Mouse (Mus musculus): ENCODE data around the gene Aagab. TPM values are rescaled to one million over a fixed set of nuclear protein-coding genes. Genes with fewer than 3 reads are reported as not detected.

Aagab gene
- polyA plus RNA-seq, 1 experiment from 2014 or later: 27.8 TPM

DNA sequence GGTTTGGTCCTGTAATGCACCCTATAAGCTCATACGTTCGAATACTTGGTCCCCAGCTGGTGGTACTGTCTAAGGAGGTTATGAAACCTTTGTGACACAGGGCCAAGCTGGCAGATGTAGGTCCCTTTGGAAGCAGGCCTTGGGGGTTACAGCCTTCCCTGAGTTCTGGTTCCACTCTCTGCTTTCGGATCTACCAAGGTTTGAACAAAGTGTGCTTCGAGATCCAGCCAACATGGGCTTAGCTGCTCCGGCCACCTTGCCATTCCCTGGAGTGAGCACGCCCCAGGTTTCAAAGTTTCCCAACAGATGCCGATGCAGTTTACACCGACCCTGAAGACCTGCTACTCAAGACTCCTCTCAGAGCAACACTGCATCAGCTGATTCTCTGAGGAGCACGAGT, 56.0 kb downstream of the Aagab start:
- H3K4me3 ChIP-seq: no peak overlapping the region
- H3K9me3 ChIP-seq: no peaks in the 10 kb centered on the region
- 93% methylated on average over 9 of the region's 9 CpGs for whole genome bisulfite sequencing
- H3K36me3 ChIP-seq: peaks cover 81% of the 10 kb centered on the region
- no peak for DNase-seq (ENCODE audit: low spot score)
- 0 out of 2 replicates have a peak overlapping the region, but pooled peaks have one; percentile 38 for H3K27ac ChIP-seq
- no peaks in the 10 kb centered on the region for H3K27me3 ChIP-seq (ENCODE audit: insufficient read depth, poor library complexity, severe bottlenecking)
- peaks cover 53% of the 10 kb centered on the region for H3K4me1 ChIP-seq

- H3K36me3 ChIP-seq: peaks cover 81% of the 10 kb centered on the region
- H3K27me3 ChIP-seq (ENCODE audit: insufficient read depth, poor library complexity, severe bottlenecking): no peaks in the 10 kb centered on the region
- no peak for DNase-seq (ENCODE audit: low spot score)
- H3K9me3 ChIP-seq: no peaks in the 10 kb centered on the region
- 95% methylated on average over 5 of the region's 5 CpGs for WGBS
- H3K4me1 ChIP-seq: peaks cover 54% of the 10 kb centered on the region
- H3K4me3 ChIP-seq: no peak overlapping the region
- no peak overlapping the region for H3K27ac ChIP-seq
These were observed 56.5 kb downstream of the Aagab start for GRCm38 (mm10) chr9:63658970-63659371.

DNA sequence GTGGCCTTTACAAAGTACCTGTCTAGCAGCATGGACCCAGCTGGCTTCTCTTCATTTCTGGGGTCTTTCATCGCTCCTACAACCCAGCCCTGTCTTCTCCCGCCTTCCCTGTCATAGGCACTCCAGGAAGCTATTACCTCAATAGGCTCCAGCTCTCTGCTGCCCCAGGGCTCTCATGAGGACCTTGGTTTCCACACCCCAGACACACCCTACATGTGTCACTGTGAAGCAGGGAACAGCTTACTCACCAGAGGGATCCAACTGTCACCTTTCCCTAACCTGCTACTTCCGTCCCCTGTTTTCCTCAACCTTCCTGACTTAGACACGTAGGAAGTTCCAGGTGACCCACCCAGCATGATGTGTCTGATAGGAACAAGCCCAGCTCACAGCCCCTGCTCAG, 57.6 kb downstream of the Aagab start:
- Histone ChIP-seq H3K9me3 (no peaks in the 10 kb centered on the region), H3K27me3 (ENCODE audit: insufficient read depth, poor library complexity, severe bottlenecking) (no peaks in the 10 kb centered on the region), H3K4me1 (peaks cover 52% of the 10 kb centered on the region), H3K36me3 (peaks cover 79% of the 10 kb centered on the region), H3K4me3 (no peak overlapping the region), H3K27ac (no peak overlapping the region)
- DNase-seq (ENCODE audit: low spot score): no peak
- 92% methylated on average over 4 of the region's 4 CpGs for WGBS

DNA sequence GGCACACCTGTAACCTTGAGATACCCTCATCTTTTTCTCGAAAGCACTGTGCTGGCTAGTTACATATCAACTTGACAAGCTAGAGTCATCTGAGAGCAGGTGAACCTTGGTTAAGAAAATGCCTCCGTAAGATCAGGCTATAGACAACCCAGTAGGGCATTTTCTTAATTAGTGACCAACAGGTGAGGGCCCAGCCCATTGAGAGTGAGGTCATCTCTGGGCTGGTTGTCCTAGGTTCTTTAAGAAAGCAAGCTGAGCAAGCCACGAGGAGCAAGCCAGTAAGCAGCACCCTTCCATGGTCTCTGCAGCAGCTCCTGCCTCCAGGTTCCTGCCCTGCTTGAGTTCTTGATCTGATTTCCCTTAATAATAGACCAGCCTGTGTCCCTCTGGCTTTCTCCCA, 58.2 kb downstream of the Aagab start:
- Histone ChIP-seq H3K4me1 (peaks cover 52% of the 10 kb centered on the region), H3K27me3 (ENCODE audit: insufficient read depth, poor library complexity, severe bottlenecking) (no peaks in the 10 kb centered on the region), H3K4me3 (no peak overlapping the region), H3K27ac (no peak overlapping the region), H3K9me3 (no peaks in the 10 kb centered on the region), H3K36me3 (peaks cover 77% of the 10 kb centered on the region)
- 91% methylated on average over 3 of the region's 3 CpGs for WGBS
- no peak for DNase-seq (ENCODE audit: low spot score)

DNA sequence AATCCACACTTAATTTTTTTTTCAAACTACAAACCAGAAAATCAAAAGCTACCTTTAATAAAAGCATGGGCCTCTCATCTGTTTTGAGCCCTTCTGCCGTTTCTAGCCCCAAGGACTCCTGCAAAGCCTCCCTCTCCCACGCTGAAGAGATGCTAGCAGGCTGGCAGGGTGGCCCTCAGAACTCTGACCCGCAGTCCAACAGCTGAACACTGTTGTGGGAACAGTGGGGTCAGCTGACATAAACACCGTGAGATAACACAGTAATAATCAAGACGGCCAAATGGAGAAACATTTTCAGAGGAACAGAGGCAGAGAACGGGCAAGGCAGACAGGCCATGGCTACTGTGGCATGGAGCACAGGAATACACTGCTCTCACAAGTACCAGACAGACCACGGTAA, 60.3 kb downstream of the Aagab start:
- Histone ChIP-seq H3K9me3 (no peaks in the 10 kb centered on the region), H3K27me3 (ENCODE audit: insufficient read depth, poor library complexity, severe bottlenecking) (no peaks in the 10 kb centered on the region), H3K36me3 (peaks cover 88% of the 10 kb centered on the region), H3K4me3 (no peak overlapping the region), H3K4me1 (peaks cover 52% of the 10 kb centered on the region), H3K27ac (no peak overlapping the region)
- WGBS: 62% methylated on average over 7 of the region's 7 CpGs
- DNase-seq (ENCODE audit: low spot score): no peak

- H3K27me3 ChIP-seq (ENCODE audit: insufficient read depth, poor library complexity, severe bottlenecking): no peaks in the 10 kb centered on the region
- H3K9me3 ChIP-seq: no peaks in the 10 kb centered on the region
- H3K4me1 ChIP-seq: peaks cover 53% of the 10 kb centered on the region
- no peak overlapping the region for H3K4me3 ChIP-seq
- peaks cover 87% of the 10 kb centered on the region for H3K36me3 ChIP-seq
- no peak for DNase-seq (ENCODE audit: low spot score)
- no peak overlapping the region for H3K27ac ChIP-seq
- WGBS: 49% methylated on average over 10 of the region's 10 CpGs
These were observed 60.8 kb downstream of the Aagab start for GRCm38 (mm10) chr9:63663222-63663621.

- Histone ChIP-seq H3K36me3 (peaks cover 77% of the 10 kb centered on the region), H3K4me1 (peaks cover 64% of the 10 kb centered on the region), H3K27me3 (ENCODE audit: insufficient read depth, poor library complexity, severe bottlenecking) (no peaks in the 10 kb centered on the region), H3K27ac (no peak overlapping the region), H3K4me3 (no peak overlapping the region), H3K9me3 (no peaks in the 10 kb centered on the region)
- 79% methylated on average over 2 of the region's 2 CpGs for WGBS
- no peak for DNase-seq (ENCODE audit: low spot score)
These were observed 61.9 kb downstream of the Aagab start for GRCm38 (mm10) chr9:63664300-63664745.

DNA sequence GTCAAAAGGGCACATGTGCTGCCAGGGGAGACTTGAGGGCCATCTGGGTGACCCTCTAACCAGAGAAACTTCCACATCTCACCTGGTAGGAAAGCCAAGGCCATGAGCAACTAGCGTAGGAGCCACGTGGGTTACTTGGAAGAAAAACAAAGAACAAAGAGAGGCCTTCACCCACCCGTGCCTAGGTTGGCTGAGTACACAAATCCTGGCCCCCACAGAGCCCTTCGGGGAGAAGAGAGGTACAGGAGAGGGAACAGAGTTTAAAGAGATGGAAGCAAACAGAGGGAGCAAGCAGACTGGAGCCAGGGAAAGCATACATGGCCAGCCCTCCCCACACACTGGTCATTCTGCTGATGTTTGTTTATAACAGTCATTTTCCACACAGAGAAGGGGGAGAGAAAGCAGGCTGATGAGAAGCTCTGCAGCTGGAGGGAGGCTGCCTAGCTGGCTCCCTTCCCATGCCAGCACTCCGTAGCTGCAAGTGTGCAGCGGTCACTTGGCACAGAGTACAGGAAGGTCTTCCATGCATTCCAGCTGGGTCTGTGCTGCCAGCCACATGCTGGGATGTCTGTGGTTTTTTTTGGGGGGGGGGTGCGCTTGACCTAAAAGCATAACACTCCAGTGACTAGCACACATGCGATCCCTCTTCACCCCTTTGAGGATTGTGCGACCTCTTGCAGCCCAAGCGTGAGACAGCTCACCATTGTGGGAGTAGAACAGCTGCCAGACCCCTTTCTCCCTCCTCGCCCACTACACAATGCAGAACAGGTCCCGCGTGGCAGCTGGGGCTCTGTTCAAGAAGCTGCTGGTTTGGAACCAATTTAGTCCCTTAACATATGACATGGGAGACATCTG, 62.6 kb downstream of the Aagab start:
- 75% methylated on average over 13 of the region's 13 CpGs for WGBS
- Histone ChIP-seq H3K27me3 (ENCODE audit: insufficient read depth, poor library complexity, severe bottlenecking) (no peaks in the 10 kb centered on the region), H3K9me3 (no peaks in the 10 kb centered on the region), H3K27ac (peak overlapping the region; percentile 43; the same call in 1 of the 2 replicates), H3K4me3 (no peak overlapping the region), H3K36me3 (peaks cover 70% of the 10 kb centered on the region), H3K4me1 (peaks cover 68% of the 10 kb centered on the region)
- no peak for DNase-seq (ENCODE audit: low spot score)

DNA sequence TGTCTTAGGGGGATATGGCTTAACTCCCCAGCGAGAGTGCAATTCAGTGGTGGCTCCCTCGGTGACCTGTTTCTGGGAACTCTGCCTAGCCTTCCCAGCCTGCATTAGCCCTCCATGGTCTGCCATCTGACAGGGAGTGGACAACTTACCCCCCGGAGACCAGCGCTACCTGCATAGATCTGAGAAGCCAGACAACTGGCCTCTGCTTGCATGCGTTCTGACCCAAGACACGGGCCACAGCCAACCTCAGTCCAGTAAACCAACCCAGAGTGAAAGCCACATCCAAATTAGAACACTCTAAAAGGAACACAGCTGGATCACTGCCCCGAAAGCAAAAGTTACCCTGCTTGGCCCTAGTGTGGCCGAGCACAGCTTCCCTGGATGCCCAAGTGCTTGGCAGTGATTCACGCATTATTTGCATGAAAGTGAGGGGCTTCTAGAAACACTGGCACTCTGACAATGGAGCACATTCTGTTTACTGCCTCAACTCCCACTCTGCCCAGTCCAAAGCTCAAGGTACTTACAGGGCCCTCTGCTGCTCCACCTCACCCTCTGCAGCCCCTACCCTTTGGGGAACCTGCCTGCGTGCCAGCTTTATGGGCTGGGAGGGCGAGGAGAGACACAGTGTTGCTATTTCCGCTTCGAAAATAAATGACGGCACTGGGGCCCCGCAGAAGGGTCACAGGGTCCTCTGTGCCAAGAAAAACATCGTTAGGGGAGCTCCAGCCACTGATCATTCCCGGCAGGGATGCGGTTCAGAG, 64.3 kb downstream of the Aagab start:
- Histone ChIP-seq H3K27ac (peak overlapping the region; percentile 25), H3K4me3 (no peak overlapping the region), H3K27me3 (ENCODE audit: insufficient read depth, poor library complexity, severe bottlenecking) (no peaks in the 10 kb centered on the region), H3K4me1 (peaks cover 74% of the 10 kb centered on the region), H3K9me3 (no peaks in the 10 kb centered on the region), H3K36me3 (peaks cover 60% of the 10 kb centered on the region)
- DNase-seq (ENCODE audit: low spot score): no peak
- WGBS: 69% methylated on average over 18 of the region's 18 CpGs

GRCm38 (mm10) chr9:63667373-63667724, 64.9 kb downstream of the Aagab start:
- H3K27ac ChIP-seq: peak overlapping the region; percentile 25
- WGBS: 89% methylated on average over 8 of the region's 8 CpGs
- H3K4me3 ChIP-seq: no peak overlapping the region
- no peak for DNase-seq (ENCODE audit: low spot score)
- no peaks in the 10 kb centered on the region for H3K27me3 ChIP-seq (ENCODE audit: insufficient read depth, poor library complexity, severe bottlenecking)
- H3K36me3 ChIP-seq: peaks cover 55% of the 10 kb centered on the region
- peaks cover 80% of the 10 kb centered on the region for H3K4me1 ChIP-seq
- no peaks in the 10 kb centered on the region for H3K9me3 ChIP-seq

- WGBS: 86% methylated on average over 1 of the region's 1 CpGs
- Histone ChIP-seq H3K27ac (0 out of 2 replicates have a peak overlapping the region, but pooled peaks have one; percentile 22), H3K4me3 (no peak overlapping the region), H3K36me3 (peaks cover 45% of the 10 kb centered on the region), H3K27me3 (ENCODE audit: insufficient read depth, poor library complexity, severe bottlenecking) (no peaks in the 10 kb centered on the region), H3K4me1 (peaks cover 82% of the 10 kb centered on the region), H3K9me3 (no peaks in the 10 kb centered on the region)
- DNase-seq (ENCODE audit: low spot score): no peak
These were observed 66.2 kb downstream of the Aagab start for GRCm38 (mm10) chr9:63668621-63669020.

DNA sequence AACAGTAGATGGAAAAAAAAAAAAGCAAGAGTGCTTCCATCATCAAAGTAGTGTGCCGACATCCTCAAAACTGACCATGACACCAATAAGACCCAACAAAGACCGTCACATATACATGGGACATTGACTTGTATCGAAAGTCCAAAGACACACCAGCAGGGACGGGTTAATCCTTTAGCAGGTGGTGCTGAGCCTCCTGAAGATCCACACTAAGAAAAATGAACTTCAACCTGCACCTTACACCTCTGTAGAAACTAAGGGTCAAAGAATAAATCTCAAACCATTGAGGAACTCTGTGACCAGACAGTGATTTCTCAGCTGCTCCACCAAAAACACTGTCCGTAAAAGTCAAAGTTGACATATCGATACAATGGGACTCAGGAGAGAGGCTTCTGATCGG, 67.4 kb downstream of the Aagab start:
- Histone ChIP-seq H3K36me3 (peaks cover 36% of the 10 kb centered on the region; the same call in 1 of the 2 replicates), H3K4me3 (no peak overlapping the region), H3K9me3 (no peaks in the 10 kb centered on the region), H3K27ac (no peak overlapping the region), H3K4me1 (peaks cover 82% of the 10 kb centered on the region), H3K27me3 (ENCODE audit: insufficient read depth, poor library complexity, severe bottlenecking) (no peaks in the 10 kb centered on the region)
- DNase-seq (ENCODE audit: low spot score): no peak
- WGBS: 93% methylated on average over 7 of the region's 7 CpGs

All from heart, embryonic 10.5 days (tissue).